In the genomic region with DNA sequence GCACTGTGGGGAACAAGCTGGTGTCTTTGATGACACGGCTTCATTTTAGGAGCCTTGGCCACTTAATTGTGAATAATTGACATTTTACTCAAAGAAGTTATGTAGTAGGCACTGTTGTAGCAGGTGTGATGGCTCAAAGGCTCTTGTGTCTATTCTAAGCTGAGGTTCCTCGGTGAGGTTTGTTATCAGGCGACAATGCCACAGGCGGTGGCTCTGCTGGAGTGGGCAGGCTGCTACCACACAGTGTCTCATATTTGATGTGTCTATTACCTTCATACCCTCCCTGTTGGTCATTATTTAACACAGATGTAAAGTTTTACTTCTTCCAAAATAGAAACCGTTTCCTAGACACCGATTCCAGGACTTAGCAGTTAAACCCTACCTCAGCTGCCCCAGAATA, we compare ENCODE assay signal across 25 mouse cellular contexts.
"Had no signal": no experiment of that assay in that cellular context is flagged by ENCODE, and none has a peak within 500 bp of the region (broad histone marks: within the 10 kb centered on the region; RNA-seq: fewer than 3 reads in every experiment).

No protein-coding gene starts in this region.

- H3K4me2 ChIP-seq: limb, embryonic 13.5 days; liver, embryonic 12.5 days; liver, embryonic 15.5 days; lung, embryonic 15.5 days; midbrain, embryonic 13.5 days; neural tube, embryonic 12.5 days; neural tube, embryonic 15.5 days had no signal

- H3K4me3 ChIP-seq: layer of hippocampus, adult 2 months; limb, embryonic 10.5 days; limb, embryonic 13.5 days; liver, embryonic 12.5 days; liver, embryonic 15.5 days; lung, embryonic 15.5 days; megakaryocyte, embryonic 14.5 days; midbrain, embryonic 10.5 days; midbrain, embryonic 13.5 days; neural tube, embryonic 12.5 days; neural tube, embryonic 15.5 days had no signal

- H3K4me1 ChIP-seq: limb, embryonic 10.5 days; limb, embryonic 13.5 days; liver, embryonic 12.5 days; liver, embryonic 15.5 days; lung, embryonic 15.5 days; midbrain, embryonic 10.5 days; midbrain, embryonic 13.5 days; neural tube, embryonic 12.5 days; neural tube, embryonic 15.5 days had no signal

- H3K27ac ChIP-seq: kidney, postnatal 0 days; layer of hippocampus, adult 2 months; limb, embryonic 10.5 days; limb, embryonic 13.5 days; liver, embryonic 12.5 days; liver, embryonic 15.5 days; lung, embryonic 15.5 days; midbrain, embryonic 10.5 days; midbrain, embryonic 13.5 days; neural tube, embryonic 12.5 days; neural tube, embryonic 15.5 days; stomach, postnatal 0 days had no signal

- H3K36me3 ChIP-seq: liver, embryonic 15.5 days; lung, embryonic 15.5 days had no signal

- DNase-seq: kidney, postnatal 25 days; layer of hippocampus, adult 9-11 months; liver; lung, adult 18-20 months; lung, postnatal 10 days; lung, postnatal 36 days; right cerebral cortex, adult 18-20 months; right cerebral cortex, postnatal 14 days; right cerebral cortex, postnatal 4 days; thymus, adult 2 months; thymus, postnatal 14 days; thymus, postnatal 4 days had no signal

- H3K27me3 ChIP-seq: limb, embryonic 13.5 days; liver, embryonic 12.5 days; liver, embryonic 15.5 days; lung, embryonic 15.5 days; megakaryocyte, embryonic 14.5 days; midbrain, embryonic 13.5 days; neural tube, embryonic 12.5 days; neural tube, embryonic 15.5 days had no signal
